Mouse (Mus musculus) layer of hippocampus, adult 18-20 months (tissue): ENCODE results near the gene Ess2. TPM values are rescaled to one million over a fixed set of nuclear protein-coding genes. Genes with fewer than 3 reads are reported as not detected.

ENCODE experiments used
- DNase-seq, 2 experiments: peaks; one replicate each; pipeline ENCODE4 v3.0.0; 2022; ENCODE audit warnings: low spot score in 2 of 2
- total RNA-seq, 2 experiments: library from RNA; stranded (reverse); gene quantifications; 2 replicates each; pipeline ENCODE4 v1.2.3; 2021

The Ess2 gene
- total RNA-seq, 2 experiments from 2014 or later, result 27.6 to 28.6 TPM

- peak; percentile 94 to 98 for DNase-seq
These were observed 10.4 kb upstream of the Ess2 start for GRCm38 (mm10) chr16:17921325-17922162.

- DNase-seq, result no peak
These were observed 9.4 kb upstream of the Ess2 start for GRCm38 (mm10) chr16:17920586-17920985.

GRCm38 (mm10) chr16:17914307-17915249, 3.4 kb upstream of the Ess2 start, which contains the start of gene Gsc2:
Gene Gsc2, minus strand, starts transcription at chr16:17915059.
- no peak for DNase-seq

GRCm38 (mm10) chr16:17898462-17898861, 12.7 kb downstream of the Ess2 start, which contains the start of the genes Dgcr2 and Tssk2:
Gene Dgcr2, minus strand, starts transcription at chr16:17898562.
Gene Tssk2, plus strand, starts transcription at chr16:17898637.
- DNase-seq, result no peak

GRCm38 (mm10) chr16:17896091-17896490, 15.1 kb downstream of the Ess2 start:
- DNase-seq, result no peak

GRCm38 (mm10) chr16:17893923-17894322, 17.2 kb downstream of the Ess2 start, which contains the start of gene Tssk1:
Gene Tssk1, plus strand, starts transcription at chr16:17894223.
- no peak for DNase-seq

- no peak for DNase-seq
These were observed 18.5 kb downstream of the Ess2 start for GRCm38 (mm10) chr16:17892606-17893005.

GRCm38 (mm10) chr16:17891567-17891959, 19.6 kb downstream of the Ess2 start, which contains the start of gene Gm20518:
Gene Gm20518, minus strand, starts transcription at chr16:17891671.
- peak; percentile 98 to 99 for DNase-seq

- DNase-seq, result peak; percentile 20 to 48
These were observed 20.1 kb downstream of the Ess2 start for GRCm38 (mm10) chr16:17890917-17891566.

- DNase-seq, result no peak
These were observed 20.8 kb downstream of the Ess2 start for GRCm38 (mm10) chr16:17890342-17890727.

GRCm38 (mm10) chr16:17889689-17890341, 21.3 kb downstream of the Ess2 start:
- DNase-seq, result no peak

- DNase-seq, result no peak
These were observed 27.0 kb downstream of the Ess2 start for GRCm38 (mm10) chr16:17884116-17884515.

- no peak for DNase-seq
These were observed 29.0 kb downstream of the Ess2 start for GRCm38 (mm10) chr16:17882196-17882595.

- no peak for DNase-seq
These were observed 31.6 kb downstream of the Ess2 start for GRCm38 (mm10) chr16:17879571-17879970.

GRCm38 (mm10) chr16:17876096-17876495, 35.1 kb downstream of the Ess2 start:
- no peak for DNase-seq

- DNase-seq, result no peak
These were observed 36.0 kb downstream of the Ess2 start for GRCm38 (mm10) chr16:17875174-17875573.

- DNase-seq, result no peak
These were observed 38.2 kb downstream of the Ess2 start for GRCm38 (mm10) chr16:17872995-17873394.

- no peak for DNase-seq
These were observed 39.9 kb downstream of the Ess2 start for GRCm38 (mm10) chr16:17871248-17871647.

GRCm38 (mm10) chr16:17865770-17866169, 45.4 kb downstream of the Ess2 start:
- DNase-seq, result no peak

GRCm38 (mm10) chr16:17865293-17865692, 45.9 kb downstream of the Ess2 start:
- no peak for DNase-seq
